21 mouse cellular contexts compared by ENCODE assay signal in the genomic region with DNA sequence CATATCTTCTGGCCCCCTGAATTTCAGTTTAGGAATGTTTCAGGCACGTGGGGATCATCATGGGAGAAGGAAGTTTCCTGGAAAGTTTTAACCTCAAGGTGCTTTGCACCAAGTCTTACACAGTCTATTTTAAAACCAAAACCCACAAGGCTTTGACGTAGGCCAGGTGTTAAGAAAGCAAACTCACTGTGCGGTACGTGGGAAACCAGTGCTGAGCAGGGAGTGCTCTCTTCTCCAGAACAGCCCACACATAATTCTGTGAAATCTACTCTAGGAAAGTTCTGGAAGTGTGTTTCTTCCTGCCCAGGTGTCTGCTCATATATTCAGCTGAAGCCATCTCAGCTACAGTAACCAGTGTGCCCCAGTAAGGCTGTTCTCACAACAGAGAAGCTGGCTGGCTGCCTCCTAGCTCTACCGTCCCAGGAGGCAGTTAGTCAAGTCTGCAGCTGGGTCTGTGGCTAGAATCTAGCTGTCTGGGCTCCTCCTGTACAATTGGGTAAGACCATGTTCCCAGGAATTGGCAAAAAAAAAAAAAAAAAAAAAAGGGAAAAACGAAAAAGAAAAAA. TPM values are rescaled to one million over a fixed set of nuclear protein-coding genes. Genes with fewer than 3 reads are reported as not detected.
A peak's percentile ranks its signal among the peaks of the same experiment; 100 is the strongest.
DNase-seq lines count a peak whose midpoint lies in the region; ATAC-seq lines count a peak whose summit lies in the region.
"Had no signal": no experiment of that assay in that cellular context is flagged by ENCODE, and none has a peak within 500 bp of the region (broad histone marks: within the 10 kb centered on the region; RNA-seq: fewer than 3 reads in every experiment).

No protein-coding gene starts in this region.

- no peak overlapping the region for H3K9ac ChIP-seq in heart, embryonic 16.5 days (ENCODE audit: low read length)
- H3K9ac ChIP-seq in midbrain, embryonic 15.5 days = no peak overlapping the region
- H3K9ac ChIP-seq: embryonic facial prominence, embryonic 15.5 days; forebrain, postnatal 0 days; heart, embryonic 13.5 days; hindbrain, embryonic 14.5 days; lung, embryonic 15.5 days; stomach, embryonic 15.5 days had no signal

- no peaks in the 10 kb centered on the region for H3K27me3 ChIP-seq in heart, embryonic 16.5 days (ENCODE audit: control insufficient read depth, insufficient read depth, low read length)
- no peaks in the 10 kb centered on the region for H3K27me3 ChIP-seq in midbrain, embryonic 15.5 days (replicated peaks)
- H3K27me3 ChIP-seq: embryonic facial prominence, embryonic 15.5 days; heart, embryonic 13.5 days; lung, embryonic 15.5 days; stomach, embryonic 15.5 days had no signal

- H3K4me3 ChIP-seq in heart, embryonic 16.5 days (ENCODE audit: low read length) = no peak overlapping the region
- no peak overlapping the region for H3K4me3 ChIP-seq in midbrain, embryonic 15.5 days
- H3K4me3 ChIP-seq: embryonic facial prominence, embryonic 15.5 days; heart, embryonic 13.5 days; left cerebral cortex, adult 2 months; lung, embryonic 15.5 days; myocyte; stomach, embryonic 15.5 days had no signal

- 55% methylated on average over 6 of the region's 6 CpGs for WGBS in heart, embryonic 16.5 days
- 73% methylated on average over 6 of the region's 6 CpGs for WGBS in midbrain, embryonic 15.5 days

- H3K36me3 ChIP-seq in heart, embryonic 16.5 days (ENCODE audit: control insufficient read depth, insufficient read depth) = no peaks in the 10 kb centered on the region
- no peaks in the 10 kb centered on the region for H3K36me3 ChIP-seq in midbrain, embryonic 15.5 days (replicated peaks)
- H3K36me3 ChIP-seq: embryonic facial prominence, embryonic 15.5 days; G1E; heart, embryonic 13.5 days; lung, embryonic 15.5 days; stomach, embryonic 15.5 days had no signal

- no peaks in the 10 kb centered on the region for H3K9me3 ChIP-seq in heart, embryonic 16.5 days (replicated peaks; ENCODE audit: control insufficient read depth, low read length)
- no peaks in the 10 kb centered on the region for H3K9me3 ChIP-seq in midbrain, embryonic 15.5 days
- H3K9me3 ChIP-seq: embryonic facial prominence, embryonic 15.5 days; G1E; heart, embryonic 13.5 days; lung, embryonic 15.5 days; stomach, embryonic 15.5 days had no signal

- intact Hi-C loops in left cerebral cortex, postnatal 36 days (cut with DNase I) = no loop called here
- intact Hi-C loops in left cerebral cortex, postnatal 10 days (cut with DNase I) = no loop called here

- no peak overlapping the region for H3K27ac ChIP-seq in heart, embryonic 16.5 days (ENCODE audit: low read length)
- no peak overlapping the region for H3K27ac ChIP-seq in midbrain, embryonic 15.5 days
- H3K27ac ChIP-seq: embryonic facial prominence, embryonic 15.5 days; heart, embryonic 13.5 days; hindbrain, embryonic 14.5 days; left cerebral cortex, adult 2 months; lung, embryonic 15.5 days; stomach, embryonic 15.5 days had no signal

- no peaks in the 10 kb centered on the region for H3K4me1 ChIP-seq in heart, embryonic 16.5 days (ENCODE audit: control insufficient read depth, insufficient read depth, low read length)
- no peaks in the 10 kb centered on the region for H3K4me1 ChIP-seq in midbrain, embryonic 15.5 days
- H3K4me1 ChIP-seq: embryonic facial prominence, embryonic 15.5 days; heart, embryonic 13.5 days; lung, embryonic 15.5 days; stomach, embryonic 15.5 days had no signal

- H3K4me2 ChIP-seq in heart, embryonic 16.5 days (ENCODE audit: low read depth, low read length) = no peak overlapping the region
- H3K4me2 ChIP-seq in midbrain, embryonic 15.5 days = no peak overlapping the region
- H3K4me2 ChIP-seq: embryonic facial prominence, embryonic 15.5 days; heart, embryonic 13.5 days; hindbrain, embryonic 14.5 days; liver, embryonic 11.5 days; lung, embryonic 15.5 days; stomach, embryonic 15.5 days had no signal

- peak; percentile 27 for DNase-seq in gastrocnemius, adult 18-20 months (ENCODE audit: low spot score)
- no peak for DNase-seq in gastrocnemius, postnatal 4 days (ENCODE audit: low spot score in 2 of 2)
- DNase-seq in left cerebral cortex, postnatal 36 days (ENCODE audit: low spot score in 2 of 2) = peak; percentile 13 to 24
- DNase-seq in left cerebral cortex, postnatal 10 days (ENCODE audit: extremely low spot score in 1 of 2, low spot score in 2 of 2) = no peak
- DNase-seq in NIH3T3 (ENCODE audit: low read depth) = peak; percentile 76
- DNase-seq in urinary bladder, postnatal 4 days (ENCODE audit: low spot score in 2 of 2) = no peak
- DNase-seq: cerebellum, adult 8-10 months; forebrain, postnatal 0 days; kidney, adult 18-20 months; kidney, postnatal 36 days had no signal

- ATAC-seq in heart, embryonic 16.5 days (replicated peaks; ENCODE audit: extremely low read depth, insufficient read depth, low FRiP score) = peak; percentile 65; the same call in 1 of the 2 replicates
- ATAC-seq in midbrain, embryonic 15.5 days (replicated peaks) = no peak
- ATAC-seq: forebrain, postnatal 0 days had no signal

RNA-seq across cellular contexts. Expression of a gene that starts 29.1 kb away (rescaled TPM):
- total RNA-seq in gastrocnemius, adult 18-20 months (2021) = 1 to 10 TPM; 1.8 to 2.8 TPM
- 10 to 100 TPM in 1 of 2 experiments, 1 to 10 TPM in 1; 8.3 to 11.4 TPM for total RNA-seq in gastrocnemius, postnatal 4 days (2021)
- total RNA-seq in left cerebral cortex, postnatal 36 days (2021) = 1 to 10 TPM; 4.1 TPM
- total RNA-seq in left cerebral cortex, postnatal 10 days (2021) = 1 to 10 TPM; 5.8 to 6.4 TPM
- 61.7 and 66.6 TPM in 2 replicates for polyA plus RNA-seq in heart, embryonic 16.5 days (2015; fragmentation: Nextera tagmentation; extraction: Ambion mirVana)
- 20.1 and 22.1 TPM in 2 replicates for polyA plus RNA-seq in midbrain, embryonic 15.5 days (2015; fragmentation: Nextera tagmentation; extraction: Ambion mirVana)

RNA-seq across cellular contexts. Expression of a gene that starts 39.7 kb away (rescaled TPM):
- 1 to 10 TPM; 1.2 to 1.3 TPM for total RNA-seq in gastrocnemius, adult 18-20 months (2021)
- total RNA-seq in gastrocnemius, postnatal 4 days (2021) = 1 to 10 TPM; 1.1 to 1.4 TPM
- total RNA-seq in left cerebral cortex, postnatal 36 days (2021) = 1 to 10 TPM; 1.2 to 2.9 TPM
- total RNA-seq in left cerebral cortex, postnatal 10 days (2021) = 1 to 10 TPM; 1.8 to 3.3 TPM
- polyA plus RNA-seq in heart, embryonic 16.5 days (2015; fragmentation: Nextera tagmentation; extraction: Ambion mirVana) = 7.4 and 12.4 TPM in 2 replicates
- polyA plus RNA-seq in midbrain, embryonic 15.5 days (2015; fragmentation: Nextera tagmentation; extraction: Ambion mirVana) = 3.9 and 6.3 TPM in 2 replicates
- total RNA-seq: G1E had no signal
- polyA plus RNA-seq: G1E had no signal

RNA-seq across cellular contexts. Expression of a gene that starts 51.9 kb away (rescaled TPM):
- total RNA-seq in gastrocnemius, adult 18-20 months (2021) = 100 to 1,000 TPM in 1 of 2 experiments, 10 to 100 TPM in 1; 89.5 to 116 TPM
- total RNA-seq in gastrocnemius, postnatal 4 days (2021) = 10 to 100 TPM; 19.0 to 19.4 TPM
- 10 to 100 TPM; 16.1 to 17.6 TPM for total RNA-seq in left cerebral cortex, postnatal 36 days (2021)
- total RNA-seq in left cerebral cortex, postnatal 10 days (2021) = 10 to 100 TPM; 18.0 to 18.1 TPM
- polyA plus RNA-seq in heart, embryonic 16.5 days (2015; fragmentation: Nextera tagmentation; extraction: Ambion mirVana) = 65.8 and 76.6 TPM in 2 replicates
- polyA plus RNA-seq in midbrain, embryonic 15.5 days (2015; fragmentation: Nextera tagmentation; extraction: Ambion mirVana) = 36.7 and 37.4 TPM in 2 replicates

Comparison
In these comparisons a context has a peak if more than half of its experiments do, and no peak if none do; other contexts are left out.
1. DNase-seq: peak in gastrocnemius, adult 18-20 months (single experiment), left cerebral cortex, postnatal 36 days (2 of 2) and NIH3T3 (single experiment); none in gastrocnemius, postnatal 4 days (0 of 2), left cerebral cortex, postnatal 10 days (0 of 2) and urinary bladder, postnatal 4 days (0 of 2).
2. RNA of a gene that starts 51.9 kb away (total RNA-seq): 89.5 to 116 TPM in gastrocnemius, adult 18-20 months; 19.0 to 19.4 TPM in gastrocnemius, postnatal 4 days, 18.0 to 18.1 TPM in left cerebral cortex, postnatal 10 days and 16.1 to 17.6 TPM in left cerebral cortex, postnatal 36 days; every median in the first group is over 4 times any median in the second.